In the genomic region with DNA sequence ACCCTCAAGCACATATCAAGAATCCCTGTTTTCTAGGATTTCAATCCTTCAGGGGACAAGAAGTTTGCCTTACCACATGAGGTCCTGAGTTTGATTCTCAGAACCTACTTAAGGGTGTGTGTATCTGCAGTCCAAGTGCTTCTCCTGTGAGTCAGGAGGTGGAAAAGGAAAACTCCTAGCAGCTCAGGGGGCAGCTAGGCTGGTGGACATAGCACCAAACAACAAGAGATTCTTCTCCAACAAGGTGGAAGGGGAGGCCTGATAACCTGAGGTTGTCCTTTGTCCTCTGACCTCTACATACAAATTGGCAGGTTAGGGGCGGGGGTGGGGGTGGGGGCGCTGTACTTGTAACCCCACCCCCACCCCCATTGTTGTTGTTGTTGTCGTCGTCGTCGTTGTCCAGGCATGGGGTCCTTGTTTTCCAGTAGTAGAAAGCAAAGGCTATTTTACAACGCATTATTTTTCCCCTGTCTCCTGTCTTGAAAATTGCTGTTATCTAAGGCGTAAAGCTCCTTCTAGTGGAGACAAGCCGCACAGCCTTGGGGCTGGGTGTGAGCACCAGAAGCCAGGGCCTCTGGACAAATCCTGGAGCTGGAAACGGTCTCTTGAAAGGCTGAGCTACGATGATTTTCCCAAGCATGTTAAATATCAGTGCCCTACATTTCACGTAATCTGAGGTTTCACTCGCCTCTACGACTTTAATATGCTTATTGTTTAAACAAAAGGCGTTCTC, we compare ENCODE assay signal across 8 mouse cellular contexts. TPM values are rescaled to one million over a fixed set of nuclear protein-coding genes. Genes with fewer than 3 reads are reported as not detected.
DNase-seq lines count a peak whose midpoint lies in the region; ATAC-seq and TF ChIP-seq lines count a peak whose summit lies in the region.

No protein-coding gene starts in this region.

- DNase-seq in 416B (ENCODE audit: low read depth) (peak; percentile 9), liver (peak; percentile 65)
- DNase-seq in heart, adult 9 months (ENCODE audit: low spot score in 2 of 2), result peak; percentile 73 to 80
- peak; percentile 81 for DNase-seq in kidney, adult 9 months
- DNase-seq in spleen, postnatal 4 days (ENCODE audit: low spot score in 2 of 2), result peak; percentile 51 to 74

- no peak for TF ChIP-seq POLR2A in bone marrow macrophage, adult 2 months (IDR thresholded peaks at IDR 0.05; ENCODE audit: borderline replicate concordance, low read depth, low read length)
- no peak for TF ChIP-seq POLR2A in myocyte (IDR thresholded peaks at IDR 0.05; ENCODE audit: insufficient read length, low read depth)

- H3K4me2 ChIP-seq in embryonic facial prominence, embryonic 15.5 days (replicated peaks), result peak overlapping the region; percentile 46
- H3K4me2 ChIP-seq in myocyte (ENCODE audit: low read depth), result peak overlapping the region; percentile 62

- no peaks in the 10 kb centered on the region for H3K36me3 ChIP-seq in embryonic facial prominence, embryonic 15.5 days
- no peaks in the 10 kb centered on the region for H3K36me3 ChIP-seq in myocyte (ENCODE audit: control insufficient read depth, insufficient read depth)

- no peak overlapping the region for H3ac ChIP-seq in myocyte (ENCODE audit: control insufficient read depth, insufficient read length)

- peaks cover 3% of the 10 kb centered on the region for H3K4me1 ChIP-seq in bone marrow macrophage, adult 2 months (ENCODE audit: control insufficient read depth, insufficient read depth, low read length)
- H3K4me1 ChIP-seq in embryonic facial prominence, embryonic 15.5 days, result no peaks in the 10 kb centered on the region

- H3K9me3 ChIP-seq in embryonic facial prominence, embryonic 15.5 days (replicated peaks), result no peaks in the 10 kb centered on the region

- no peaks in the 10 kb centered on the region for H3K79me2 ChIP-seq in myocyte (ENCODE audit: control insufficient read depth, insufficient read depth)

- H3K4me3 ChIP-seq in bone marrow macrophage, adult 2 months (ENCODE audit: insufficient read depth, low read length), result peak overlapping the region; percentile 33
- H3K4me3 ChIP-seq in embryonic facial prominence, embryonic 15.5 days (replicated peaks), result peak overlapping the region; percentile 32
- peak overlapping the region; percentile 6 for H3K4me3 ChIP-seq in myocyte

- H3K27me3 ChIP-seq in embryonic facial prominence, embryonic 15.5 days, result no peaks in the 10 kb centered on the region
- H3K27me3 ChIP-seq in myocyte (ENCODE audit: control insufficient read depth, insufficient read depth, insufficient read length), result peaks cover 11% of the 10 kb centered on the region

- peak; percentile 82; the same call in 1 of the 2 replicates for ATAC-seq in embryonic facial prominence, embryonic 15.5 days (ENCODE audit: insufficient number of reproducible peaks, low FRiP score, low TSS enrichment, low read depth)

- H3K27ac ChIP-seq in bone marrow macrophage, adult 2 months (ENCODE audit: insufficient read depth, low read depth, low read length), result no peak overlapping the region
- no peak overlapping the region for H3K27ac ChIP-seq in embryonic facial prominence, embryonic 15.5 days (replicated peaks)

- 2% methylated on average over 15 of the region's 15 CpGs for WGBS in embryonic facial prominence, embryonic 15.5 days

- 0 out of 2 replicates have a peak overlapping the region, but pooled peaks have one; percentile 1 for H3K9ac ChIP-seq in embryonic facial prominence, embryonic 15.5 days

- peak; percentile 53 for TF ChIP-seq CTCF in bone marrow macrophage, adult 2 months (IDR thresholded peaks at IDR 0.05; ENCODE audit: low read depth, low read length)

TF ChIP-seq in myocyte, 11 proteins besides CTCF, POLR2A, EP300 and RAD21:
- TF ChIP-seq TCF3 (IDR thresholded peaks at IDR 0.05; ENCODE audit: insufficient read length, low read depth) (no peak), MAX (IDR thresholded peaks at IDR 0.05; ENCODE audit: low read depth) (no peak), SRF (IDR thresholded peaks at IDR 0.05; ENCODE audit: control insufficient read depth, insufficient read length, low read depth) (no peak), CEBPB (IDR thresholded peaks at IDR 0.05; ENCODE audit: insufficient read depth, poor library complexity, severe bottlenecking) (no peak), POLR2AphosphoS2 (IDR thresholded peaks at IDR 0.05; ENCODE audit: insufficient read length, low read depth) (no peak), MYOG (IDR thresholded peaks at IDR 0.05; ENCODE audit: control insufficient read depth in 1 of 3, insufficient read depth in 1 of 3, insufficient read length in 2 of 3, low read depth in 2 of 3) (no peak), TCF12 (IDR thresholded peaks at IDR 0.05; ENCODE audit: insufficient read depth, poor library complexity, severe bottlenecking) (no peak), USF1 (IDR thresholded peaks at IDR 0.05; ENCODE audit: low read depth) (no peak), REST (IDR thresholded peaks at IDR 0.05; ENCODE audit: insufficient read depth, insufficient read length) (no peak), E2F4 (IDR thresholded peaks at IDR 0.05; ENCODE audit: insufficient read depth) (no peak), MYOD1 (IDR thresholded peaks at IDR 0.05; ENCODE audit: control insufficient read depth in 1 of 3, insufficient read length in 2 of 3, low read depth in 2 of 3) (no peak)
TF ChIP-seq in myocyte: peak in this region for 0.

RNA-seq across cellular contexts. Expression of gene Klhl7, which starts 23.3 kb away (rescaled TPM):
- 14.6 and 15.5 TPM in 2 replicates for polyA plus RNA-seq in bone marrow macrophage, adult 2 months (2012; ENCODE audit: insufficient read depth, insufficient read length, missing spikeins)
- 53.5 and 56.5 TPM in 2 replicates for polyA plus RNA-seq in embryonic facial prominence, embryonic 15.5 days (2015; fragmentation: Nextera tagmentation; extraction: Ambion mirVana)
- 6.8 TPM for polyA plus RNA-seq in myocyte (2012; fragmentation: generic; extraction: Trizol)

RNA-seq across cellular contexts. Expression of gene Fam126a, which starts 46.7 kb away (rescaled TPM):
- polyA plus RNA-seq in bone marrow macrophage, adult 2 months (2012; ENCODE audit: insufficient read depth, insufficient read length, missing spikeins), result 24.2 and 24.3 TPM in 2 replicates
- polyA plus RNA-seq in embryonic facial prominence, embryonic 15.5 days (2015; fragmentation: Nextera tagmentation; extraction: Ambion mirVana), result 25.4 and 28.6 TPM in 2 replicates
- polyA plus RNA-seq in myocyte (2012; fragmentation: generic; extraction: Trizol), result 7.8 TPM

Comparison
In these comparisons a context has a peak if more than half of its experiments do, and no peak if none do; other contexts are left out.
1. DNase-seq: peak in every context shown above with its lines; median percentile 81 in kidney, adult 9 months; 76 in heart, adult 9 months; 65 in liver; 62 in spleen, postnatal 4 days; 9 in 416B.